Mouse (Mus musculus): ENCODE measurements around the gene Tat. TPM values are rescaled to one million over a fixed set of nuclear protein-coding genes. Genes with fewer than 3 reads are reported as not detected.

Gene Tat
- not detected in 2 replicates for polyA plus RNA-seq (2021; fragmentation: Nextera tagmentation)
- long read RNA-seq, experiment 1: 0 reads
- long read RNA-seq, experiment 2: 0 reads

GRCm38 (mm10) chr8:109990224-109990623 is at the start of gene Tat:
Gene Tat, plus strand, starts transcription at chr8:109990437.

GRCm38 (mm10) chr8:109961693-109962367 is 28.4 kb upstream of the Tat start, which contains the start of gene Marveld3:
Gene Marveld3, minus strand, starts transcription at chr8:109962203.

GRCm38 (mm10) chr8:110039659-110040058 is 49.4 kb downstream of the Tat start, which contains the start of gene Chst4:
Gene Chst4, minus strand, starts transcription at chr8:110039740.

Other genes with a start within 250 kb of the Tat start
- gene Ap1g1, start 211.9 kb upstream of the Tat start, polyA plus RNA-seq (2021; fragmentation: Nextera tagmentation): 19.0 and 20.4 TPM in 2 replicates
- gene Phlpp2, start 121.9 kb upstream of the Tat start, polyA plus RNA-seq (2021; fragmentation: Nextera tagmentation): 3.4 and 4.3 TPM in 2 replicates
- 0.41 and 1.4 TPM in 2 replicates for gene Marveld3, start 28.2 kb upstream of the Tat start, polyA plus RNA-seq (2021; fragmentation: Nextera tagmentation)
- gene Chst4, start 49.3 kb downstream of the Tat start, polyA plus RNA-seq (2021; fragmentation: Nextera tagmentation): not detected in 2 replicates
- gene Zfp612, start 89.3 kb downstream of the Tat start, polyA plus RNA-seq (2021; fragmentation: Nextera tagmentation): 15.2 and 16.6 TPM in 2 replicates
- not detected in 2 replicates for gene Gm21964, start 110.8 kb downstream of the Tat start, polyA plus RNA-seq (2021; fragmentation: Nextera tagmentation)
- gene Gm17720, start 112.3 kb downstream of the Tat start, polyA plus RNA-seq (2021; fragmentation: Nextera tagmentation): not detected in 2 replicates
- gene Calb2, start 177.8 kb downstream of the Tat start, polyA plus RNA-seq (2021; fragmentation: Nextera tagmentation): 29.0 and 31.6 TPM in 2 replicates
- 1.4 and 1.5 TPM in 2 replicates for gene Cmtr2, start 225.2 kb downstream of the Tat start, polyA plus RNA-seq (2021; fragmentation: Nextera tagmentation)

Data from layer of hippocampus, adult 6 months (tissue).